Mouse (Mus musculus) embryonic fibroblast, embryonic 13.5 days (primary cell): Measurements from ENCODE around the gene Psrc1. TPM values are rescaled to one million over a fixed set of nuclear protein-coding genes. Genes with fewer than 3 reads are reported as not detected.

Experiments used
- H3K27ac ChIP-seq: 2 replicates; pipeline ENCODE4 v1.5.1; 2012; ENCODE audit warnings: low read length, control low read depth, inconsistent platforms; ENCODE audit not compliant: insufficient read depth
- H3K4me1 ChIP-seq: 2 replicates; pipeline ENCODE4 v1.6.1; 2011; ENCODE audit warnings: low read length; ENCODE audit not compliant: control insufficient read depth, insufficient read depth
- H3K4me3 ChIP-seq: 2 replicates; pipeline ENCODE4 v1.5.1; 2011; ENCODE audit warnings: mild to moderate bottlenecking, control low read depth, low read length; ENCODE audit not compliant: insufficient read depth
- CTCF ChIP-seq: IDR thresholded peaks from 2 replicates; pipeline ENCODE4 v1.5.1; 2011; ENCODE audit warnings: mild to moderate bottlenecking, control low read depth, low read length, moderate library complexity, borderline replicate concordance; ENCODE audit not compliant: insufficient read depth
- POLR2A ChIP-seq: IDR thresholded peaks from 2 replicates; pipeline ENCODE4 v1.6.1; 2011; ENCODE audit warnings: low read depth, mild to moderate bottlenecking, control low read depth, low read length, moderate library complexity
- polyA plus RNA-seq: library from polyadenylated mRNA; stranded (reverse); fragments of >200 nt; gene quantifications from 2 replicates; pipeline ENCODE4 v1.2.4, GENCODE M21; 2011; ENCODE audit warnings: low read depth; ENCODE audit not compliant: missing spikeins, insufficient read length

Gene Psrc1
- polyA plus RNA-seq: 149 and 152 TPM in 2 replicates

DNA sequence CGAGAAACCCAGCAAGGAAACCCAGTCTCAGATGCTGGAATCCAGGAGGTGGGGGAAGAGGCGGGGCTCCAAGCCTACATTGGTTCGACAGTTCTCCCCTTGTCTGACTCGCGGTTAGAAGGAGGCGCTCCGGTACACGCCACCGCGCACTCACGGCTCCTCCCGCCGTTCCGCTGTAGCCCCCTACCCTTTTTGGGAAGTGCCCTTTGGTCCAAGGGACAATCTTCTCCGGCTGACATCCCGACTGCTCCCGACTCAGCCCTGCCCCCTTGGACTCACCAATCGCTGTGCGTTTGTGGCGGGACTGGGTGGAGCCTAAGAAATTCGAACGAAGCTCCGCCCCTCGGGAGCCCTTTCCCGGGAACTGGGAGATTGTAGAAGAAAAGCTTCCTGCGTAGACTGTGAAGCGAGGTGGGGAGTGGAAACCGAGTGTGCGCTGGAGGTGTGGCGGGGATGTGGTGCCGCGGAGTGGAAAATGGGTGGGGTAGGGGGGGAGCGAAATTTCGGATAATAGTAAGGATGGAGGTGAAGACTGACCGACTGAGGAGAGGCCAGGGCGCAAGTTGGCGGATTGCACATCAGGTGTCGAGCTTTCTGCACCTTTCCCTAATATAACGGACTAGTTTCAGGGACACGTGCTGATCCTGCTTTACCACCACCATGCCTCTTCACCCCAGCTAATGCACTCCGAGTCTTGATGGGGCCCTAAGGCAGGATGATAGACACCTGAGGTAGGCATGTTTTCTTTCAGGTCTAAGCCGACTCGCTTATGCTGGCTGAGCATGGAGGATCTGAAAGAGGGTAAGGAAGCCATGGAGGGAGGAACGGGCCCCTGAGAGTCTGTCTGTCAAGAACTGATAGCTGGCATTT is at the start of gene Psrc1:
TSS of gene Psrc1 (plus strand) at position 355 of the 870 bp plus-strand sequence.
- peak within 1 kb of the TSS; percentile 79 for H3K27ac ChIP-seq
- TF ChIP-seq POLR2A (peak; percentile 69), CTCF (no peak)
- H3K4me1 ChIP-seq: peaks cover 9% of the 10 kb centered on the region
- H3K4me3 ChIP-seq: peak within 1 kb of the TSS; percentile 74

DNA sequence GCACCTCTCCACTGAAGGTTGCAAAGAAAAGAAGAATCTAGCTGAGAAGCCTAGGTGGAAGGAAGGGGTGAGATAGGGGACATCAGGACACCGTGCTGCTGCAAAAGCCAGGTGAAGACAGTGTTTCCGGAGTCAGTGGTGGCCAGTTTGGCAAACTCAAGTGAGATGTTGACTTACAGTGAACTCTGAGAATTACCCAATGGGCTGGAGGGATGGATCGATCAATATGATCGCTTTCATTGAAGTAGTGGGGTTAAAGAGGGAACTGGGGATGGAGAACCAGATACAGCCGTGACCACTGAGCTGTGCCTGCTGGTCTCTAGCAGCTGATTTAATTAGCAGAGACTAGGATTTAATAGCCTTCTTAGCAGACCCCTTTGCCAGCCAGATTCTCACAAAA is 46.8 kb upstream of the Psrc1 start:
- H3K4me1 ChIP-seq: no peaks in the 10 kb centered on the region
- TF ChIP-seq CTCF (no peak), POLR2A (no peak)
- no peak overlapping the region for H3K27ac ChIP-seq
- no peak overlapping the region for H3K4me3 ChIP-seq

DNA sequence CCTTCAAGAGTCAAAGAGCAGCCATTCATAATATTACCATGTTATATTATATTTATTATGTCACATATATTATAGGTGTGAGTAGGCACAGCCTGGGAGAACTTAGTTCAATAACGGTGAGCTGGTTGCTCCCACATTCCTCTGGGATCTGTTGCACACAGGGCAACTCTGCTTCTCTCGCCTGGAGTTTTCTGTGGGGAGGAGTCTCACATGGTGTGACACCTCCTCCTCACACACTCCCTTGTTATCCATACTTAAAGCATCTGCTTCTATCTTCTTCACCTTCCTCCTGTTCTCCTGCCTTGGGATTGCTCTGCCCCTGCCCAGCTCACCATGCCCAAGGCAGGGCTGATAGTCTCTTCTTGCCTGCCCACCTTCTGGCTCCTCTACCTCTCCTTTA is 42.6 kb upstream of the Psrc1 start:
- no peak overlapping the region for H3K27ac ChIP-seq
- H3K4me1 ChIP-seq: no peaks in the 10 kb centered on the region
- TF ChIP-seq CTCF: no peak
- no peak for TF ChIP-seq POLR2A
- no peak overlapping the region for H3K4me3 ChIP-seq

DNA sequence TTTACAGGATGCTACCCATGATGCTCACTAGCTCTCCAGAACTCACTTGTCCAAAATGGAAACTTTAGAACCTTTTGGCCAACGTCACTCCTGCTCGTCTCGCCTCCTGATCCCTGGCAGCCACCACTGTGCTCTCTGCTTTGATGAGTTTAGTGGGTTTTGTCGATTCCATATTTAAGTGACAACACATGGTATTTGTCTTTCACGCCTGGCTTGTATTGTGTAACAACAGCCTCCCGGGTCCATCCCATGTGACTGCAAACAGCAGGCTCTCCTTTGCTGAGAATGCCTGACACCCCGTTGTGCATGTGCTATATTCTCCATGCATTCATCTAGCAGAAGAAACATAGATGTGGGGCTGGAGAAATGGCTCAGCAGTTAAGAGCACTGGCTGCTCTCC is 41.5 kb upstream of the Psrc1 start:
- H3K4me3 ChIP-seq: no peak overlapping the region
- no peak for TF ChIP-seq CTCF
- TF ChIP-seq POLR2A: no peak
- H3K27ac ChIP-seq: no peak overlapping the region
- no peaks in the 10 kb centered on the region for H3K4me1 ChIP-seq

DNA sequence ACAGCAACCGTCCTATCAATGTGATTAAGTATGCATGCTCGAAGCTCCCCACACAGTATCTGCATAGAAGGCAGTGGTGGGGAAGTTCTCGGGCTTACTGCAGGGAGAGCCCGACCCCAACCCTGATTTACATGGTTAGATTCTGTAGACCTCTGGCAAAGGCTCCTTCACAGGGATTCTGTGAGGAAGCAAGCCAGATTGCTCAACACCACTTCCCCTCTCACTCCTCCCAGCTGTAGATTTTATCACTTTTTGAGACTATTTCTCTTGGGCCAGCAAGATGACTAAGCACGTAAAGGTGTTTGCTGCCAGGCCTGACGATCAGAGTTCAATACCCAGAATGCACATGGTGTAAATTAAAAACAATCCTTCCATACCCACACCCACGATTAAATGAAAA is 37.8 kb upstream of the Psrc1 start:
- TF ChIP-seq POLR2A: no peak
- TF ChIP-seq CTCF: no peak

DNA sequence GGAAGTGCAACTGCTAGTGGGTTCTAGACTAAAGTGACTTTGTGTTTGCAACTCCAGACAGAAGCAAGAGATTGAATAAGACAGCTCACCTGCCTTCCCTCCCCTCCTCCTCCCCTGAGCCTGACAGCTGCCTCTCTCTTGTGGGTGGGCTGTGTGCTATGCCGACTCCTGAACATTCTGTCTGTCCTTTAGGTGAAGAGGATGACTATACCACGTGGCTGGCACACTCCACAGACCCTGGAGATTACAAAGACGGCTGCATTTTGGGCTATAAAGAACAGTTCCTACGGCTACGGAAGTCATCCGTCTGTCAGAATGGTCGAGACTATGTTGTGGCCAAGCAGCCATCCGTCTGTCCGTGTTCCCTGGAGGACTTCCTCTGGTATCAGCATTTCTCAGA is 35.3 kb upstream of the Psrc1 start:
- H3K27ac ChIP-seq: no peak overlapping the region
- H3K4me3 ChIP-seq: no peak overlapping the region
- no peaks in the 10 kb centered on the region for H3K4me1 ChIP-seq
- TF ChIP-seq POLR2A: no peak
- TF ChIP-seq CTCF: no peak

More for the DNA sequence above, 37.8 kb upstream of the Psrc1 start:
- Histone ChIP-seq H3K4me1 (no peaks in the 10 kb centered on the region), H3K27ac (no peak overlapping the region), H3K4me3 (no peak overlapping the region)

DNA sequence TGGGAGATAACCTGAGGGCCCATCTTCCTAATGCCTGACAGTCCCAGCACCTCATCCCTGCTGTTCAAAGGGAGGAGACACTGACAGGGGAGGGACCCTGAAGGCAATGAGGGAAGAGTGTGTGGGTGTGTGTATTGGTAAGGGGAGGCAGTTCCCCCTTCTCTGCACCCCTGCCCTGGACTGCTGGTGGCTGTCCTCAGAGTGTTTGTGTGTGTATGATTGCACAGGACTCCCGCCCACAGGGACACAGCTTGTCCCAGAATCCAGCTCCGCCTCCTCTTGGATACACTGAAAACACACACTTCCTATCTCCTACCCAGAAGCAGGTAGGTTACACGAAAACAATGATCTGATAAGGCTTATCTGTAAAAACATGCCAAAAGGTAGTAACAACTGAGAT is 28.4 kb upstream of the Psrc1 start:
- Histone ChIP-seq H3K4me1 (no peaks in the 10 kb centered on the region), H3K27ac (no peak overlapping the region), H3K4me3 (no peak overlapping the region)
- TF ChIP-seq POLR2A (no peak), CTCF (no peak)

DNA sequence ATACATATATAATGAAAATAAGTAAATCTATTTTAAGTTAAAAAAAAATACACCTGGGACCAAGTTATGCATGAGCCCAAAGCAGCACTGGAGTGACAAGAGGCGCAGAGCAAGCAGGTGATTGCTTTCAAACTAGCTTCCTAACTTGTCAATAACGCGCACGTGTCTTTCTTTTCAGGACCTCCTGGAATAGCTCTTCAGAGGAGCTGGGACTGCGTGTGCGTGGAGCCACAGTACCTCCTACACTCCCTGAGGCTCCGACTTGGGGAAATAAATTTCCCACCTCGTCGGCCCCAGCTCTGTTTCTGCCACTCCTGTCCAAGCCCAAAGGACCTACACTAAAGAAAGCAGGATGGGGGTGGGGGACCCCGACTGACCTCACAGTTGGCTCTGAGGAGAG is 26.6 kb upstream of the Psrc1 start:
- TF ChIP-seq CTCF (no peak), POLR2A (no peak)
- Histone ChIP-seq H3K27ac (no peak overlapping the region), H3K4me3 (no peak overlapping the region), H3K4me1 (no peaks in the 10 kb centered on the region)

DNA sequence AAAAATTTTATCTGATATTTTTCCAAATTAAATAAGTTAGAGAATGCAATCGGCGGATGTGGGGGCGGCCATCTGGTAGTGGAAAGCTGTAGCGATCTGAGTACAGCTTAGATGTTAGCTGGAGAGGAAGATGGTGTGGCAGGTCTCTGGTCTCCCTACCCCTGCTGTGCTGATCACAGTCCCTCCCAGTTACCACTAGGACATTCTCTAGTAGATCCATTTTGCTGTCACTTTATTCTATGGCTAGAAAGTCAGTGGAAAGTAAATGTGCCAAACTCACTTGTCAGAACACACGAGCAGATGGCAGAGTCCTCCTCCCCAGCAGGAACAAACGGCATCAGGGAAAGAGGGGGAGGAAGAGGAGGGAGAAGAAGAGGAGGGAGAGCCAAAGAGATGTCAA is 25.2 kb upstream of the Psrc1 start:
- no peak overlapping the region for H3K27ac ChIP-seq
- H3K4me3 ChIP-seq: no peak overlapping the region
- no peaks in the 10 kb centered on the region for H3K4me1 ChIP-seq
- TF ChIP-seq CTCF (no peak), POLR2A (no peak)

DNA sequence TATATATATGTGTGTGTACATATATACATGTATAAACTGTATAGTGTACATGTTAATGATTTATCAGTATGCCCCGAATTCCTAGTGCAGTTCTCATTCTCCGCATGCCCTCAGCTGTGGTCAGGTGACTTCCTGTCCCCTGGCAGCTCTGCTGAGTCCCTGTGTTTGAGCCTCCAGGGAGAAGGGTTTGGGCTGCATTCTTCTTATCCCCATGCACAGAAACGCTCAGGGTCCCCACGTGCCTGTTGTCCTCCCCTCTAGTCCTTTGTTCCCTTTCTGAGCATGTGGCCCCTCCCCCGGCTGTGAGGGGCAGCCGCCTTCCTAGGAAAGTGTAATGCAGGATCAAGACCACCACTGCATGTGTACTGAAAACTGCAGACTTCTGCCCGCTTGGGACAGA is 22.7 kb upstream of the Psrc1 start:
- no peaks in the 10 kb centered on the region for H3K4me1 ChIP-seq
- TF ChIP-seq POLR2A (no peak), CTCF (no peak)
- no peak overlapping the region for H3K4me3 ChIP-seq
- no peak overlapping the region for H3K27ac ChIP-seq

DNA sequence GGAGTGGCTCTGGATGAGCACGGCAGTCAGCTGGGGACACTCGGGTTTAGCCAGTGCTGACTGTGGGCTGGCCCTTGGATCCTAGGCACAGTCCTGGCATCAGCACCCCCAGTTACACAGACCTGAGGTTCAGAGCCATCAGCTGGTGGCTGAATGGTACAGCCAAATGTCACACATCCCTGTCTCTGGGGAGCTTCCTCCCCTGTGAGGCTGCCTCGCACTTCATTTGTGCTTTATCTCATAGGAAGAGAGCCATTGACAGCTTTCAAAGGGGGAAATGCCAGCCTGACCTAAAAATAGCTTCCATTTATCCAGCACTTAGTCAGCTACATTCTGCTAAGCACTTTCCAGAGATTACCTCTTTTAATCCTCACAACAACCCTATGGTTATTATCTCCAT is 20.0 kb upstream of the Psrc1 start:
- Histone ChIP-seq H3K27ac (no peak overlapping the region), H3K4me3 (no peak overlapping the region), H3K4me1 (no peaks in the 10 kb centered on the region)
- no peak for TF ChIP-seq CTCF
- no peak for TF ChIP-seq POLR2A
